Mouse (Mus musculus) hindbrain, embryonic 14.5 days (tissue): ENCODE measurements around the gene Bnc2. TPM values are rescaled to one million over a fixed set of nuclear protein-coding genes. Genes with fewer than 3 reads are reported as not detected.

Experiments used
- ATAC-seq: fragments of 200-750 bp; cut with Nextera tagmentation; 2 replicates; pipeline ENCODE4 v1.8.0; 2017; ENCODE audit warnings: moderate number of reproducible peaks, mild to moderate bottlenecking, moderate TSS enrichment, moderate library complexity; ENCODE audit not compliant: low FRiP score
- DNase-seq: peaks from one replicate; pipeline ENCODE4 v3.0.0-alpha.2; 2015; ENCODE audit warnings: low spot score
- H3K27ac ChIP-seq: fragments of 300-500 bp; sonication (generic); 2 replicates; pipeline ENCODE4 v1.5.1; 2014; ENCODE audit warnings: mild to moderate bottlenecking, moderate library complexity
- H3K27me3 ChIP-seq: fragments of 300-500 bp; sonication (generic); 2 replicates; pipeline ENCODE4 v1.6.1; 2014; ENCODE audit warnings: mild to moderate bottlenecking, low read length, mixed read lengths; ENCODE audit not compliant: control insufficient read depth, insufficient read depth
- H3K36me3 ChIP-seq: fragments of 300-500 bp; sonication (generic); replicated peaks from 2 replicates; pipeline ENCODE4 v1.6.1; 2014; ENCODE audit not compliant: control insufficient read depth, insufficient read depth
- H3K4me1 ChIP-seq: fragments of 300-500 bp; sonication (generic); replicated peaks from 2 replicates; pipeline ENCODE4 v1.6.1; 2014; ENCODE audit warnings: antibody characterized with exemption, low read length, mixed read lengths; ENCODE audit not compliant: control insufficient read depth, insufficient read depth
- H3K4me2 ChIP-seq: fragments of 300-500 bp; sonication (generic); replicated peaks from 2 replicates; pipeline ENCODE4 v1.6.1; 2014; ENCODE audit warnings: mild to moderate bottlenecking, moderate library complexity
- H3K4me3 ChIP-seq: fragments of 300-500 bp; sonication (generic); replicated peaks from 2 replicates; pipeline ENCODE4 v1.5.1; 2014; ENCODE audit warnings: mild to moderate bottlenecking, low read length
- H3K9ac ChIP-seq: fragments of 300-500 bp; sonication (generic); 2 replicates; pipeline ENCODE4 v1.6.1; 2014
- H3K9me3 ChIP-seq: fragments of 300-500 bp; sonication (generic); 2 replicates; pipeline ENCODE4 v1.6.1; 2016; ENCODE audit warnings: low read length; ENCODE audit not compliant: control insufficient read depth
- WGBS: fragments of 180-500 bp; shearing (Covaris S2); extraction: QIAGEN DNeasy Blood & Tissue Kit; methylation state at CpG from one replicate; pipeline ENCODE4 v1.1.7; 2014; 5-methylcytosine and 5-hydroxymethylcytosine counted together
- polyA plus RNA-seq: library from polyadenylated mRNA; unstranded; fragments of >200 nt; fragmentation: Nextera tagmentation; extraction: Ambion mirVana; gene quantifications from 2 replicates; pipeline ENCODE4 v1.2.1, GENCODE M21; 2014

Gene Bnc2
- polyA plus RNA-seq, 1 experiment from 2014 or later = 12.0 TPM

DNA sequence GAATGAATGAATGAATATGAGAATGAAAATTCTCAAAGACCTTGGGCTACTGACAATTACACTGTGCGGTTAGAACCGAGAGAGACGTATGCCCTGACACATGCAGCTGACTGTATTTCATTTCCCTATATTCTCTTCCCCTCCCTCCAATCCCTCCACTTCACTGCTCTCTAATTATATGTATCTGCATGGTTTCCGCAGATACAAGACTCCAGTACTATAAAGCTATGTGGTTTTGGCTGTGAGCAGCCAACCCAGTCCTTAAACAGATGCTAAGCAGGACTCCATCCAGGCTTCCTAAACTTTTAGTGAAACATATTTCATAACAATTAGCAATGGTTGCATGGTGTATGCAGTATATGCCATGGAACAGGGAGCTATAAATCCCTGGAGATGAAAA lies 344.6 kb downstream of the Bnc2 start:
- Histone ChIP-seq H3K4me2 (no peak overlapping the region), H3K9ac (no peak overlapping the region), H3K27ac (no peak overlapping the region), H3K4me1 (peaks cover 10% of the 10 kb centered on the region; the same call in 1 of the 2 replicates), H3K36me3 (no peaks in the 10 kb centered on the region), H3K9me3 (no peaks in the 10 kb centered on the region), H3K4me3 (no peak overlapping the region), H3K27me3 (no peaks in the 10 kb centered on the region)
- WGBS = 84% methylated on average over 4 of the region's 4 CpGs
- DNase-seq (no peak), ATAC-seq (no peak)

DNA sequence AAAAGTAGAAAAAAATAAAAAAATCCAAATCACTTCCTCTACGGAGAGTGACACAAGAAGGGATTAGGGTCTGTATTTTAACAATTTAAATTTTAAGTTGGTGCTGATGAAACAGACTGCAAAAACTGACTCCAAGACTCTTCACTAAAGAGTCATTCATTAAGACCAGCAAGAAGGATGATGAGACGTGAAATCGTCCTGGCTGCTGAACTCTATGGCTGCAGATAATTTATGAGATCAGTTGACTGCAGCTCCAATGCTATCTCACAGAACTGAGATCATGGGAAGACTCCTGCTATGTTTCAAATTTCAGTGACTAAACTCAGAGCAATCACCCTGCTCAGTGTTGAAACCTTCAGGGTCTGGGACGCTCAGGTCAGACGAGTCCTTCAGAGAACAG lies 345.4 kb downstream of the Bnc2 start:
- ATAC-seq = no peak
- Histone ChIP-seq H3K9ac (no peak overlapping the region), H3K9me3 (no peaks in the 10 kb centered on the region), H3K4me3 (no peak overlapping the region), H3K27me3 (no peaks in the 10 kb centered on the region), H3K4me1 (peaks cover 12% of the 10 kb centered on the region; the same call in 1 of the 2 replicates), H3K27ac (no peak overlapping the region), H3K4me2 (no peak overlapping the region), H3K36me3 (no peaks in the 10 kb centered on the region)
- no peak for DNase-seq
- WGBS = 69% methylated on average over 5 of the region's 5 CpGs

DNA sequence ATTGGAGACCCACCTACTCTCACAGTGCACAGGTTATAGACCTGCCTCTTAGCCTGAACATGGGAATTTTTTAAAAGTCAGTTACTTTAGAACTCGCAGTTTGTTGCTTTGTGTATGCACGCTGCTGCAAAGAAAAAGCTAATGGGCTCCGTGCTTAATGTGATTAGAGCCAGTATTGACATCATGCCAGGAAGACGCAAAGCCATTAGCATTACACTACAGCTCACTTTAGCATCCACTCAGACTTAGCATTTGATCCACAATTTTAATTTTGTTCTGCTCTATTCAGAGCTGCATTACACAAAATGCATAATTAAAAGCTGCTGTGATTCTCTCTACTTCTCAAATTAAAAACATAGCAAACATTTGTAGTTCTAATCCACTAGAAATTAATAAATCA lies 350.7 kb downstream of the Bnc2 start:
- WGBS = 27% methylated on average over 4 of the region's 4 CpGs
- H3K4me2 ChIP-seq = no peak overlapping the region
- H3K36me3 ChIP-seq = no peaks in the 10 kb centered on the region
- no peaks in the 10 kb centered on the region for H3K9me3 ChIP-seq
- no peak overlapping the region for H3K27ac ChIP-seq
- H3K9ac ChIP-seq = no peak overlapping the region
- 0 out of 2 replicates have a peak, but pooled peaks have one; percentile 31 for ATAC-seq
- peak; percentile 49 for DNase-seq
- 0 out of 2 replicates have a peak, but pooled peaks cover 6% of the 10 kb centered on the region for H3K4me1 ChIP-seq
- no peak overlapping the region for H3K4me3 ChIP-seq
- H3K27me3 ChIP-seq = no peaks in the 10 kb centered on the region

DNA sequence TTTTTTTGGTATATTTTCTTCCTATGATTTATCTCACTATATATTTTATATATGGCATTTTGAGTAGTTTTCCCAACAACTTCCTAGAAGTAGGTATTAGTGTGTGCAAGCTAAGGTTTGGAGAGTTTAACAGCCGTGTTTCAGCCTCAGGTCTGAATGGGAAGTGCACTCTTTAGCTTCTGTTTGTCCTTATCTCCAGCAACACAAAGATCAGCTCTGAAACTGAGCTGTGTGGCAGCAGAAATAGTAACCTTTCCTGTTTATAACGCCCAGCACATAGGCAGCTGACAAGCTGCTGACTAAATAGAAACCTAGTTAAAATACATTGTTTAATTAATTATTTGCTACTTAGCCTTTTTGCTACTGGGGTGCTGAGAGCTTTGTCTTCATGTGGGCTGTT lies 353.5 kb downstream of the Bnc2 start:
- H3K27ac ChIP-seq = no peak overlapping the region
- ATAC-seq (no peak), DNase-seq (no peak)
- H3K4me3 ChIP-seq = no peak overlapping the region
- no peak overlapping the region for H3K9ac ChIP-seq
- H3K36me3 ChIP-seq = no peaks in the 10 kb centered on the region
- no peaks in the 10 kb centered on the region for H3K27me3 ChIP-seq
- 0 out of 2 replicates have a peak, but pooled peaks cover 6% of the 10 kb centered on the region for H3K4me1 ChIP-seq
- 65% methylated on average over 2 of the region's 2 CpGs for WGBS
- no peaks in the 10 kb centered on the region for H3K9me3 ChIP-seq
- no peak overlapping the region for H3K4me2 ChIP-seq

DNA sequence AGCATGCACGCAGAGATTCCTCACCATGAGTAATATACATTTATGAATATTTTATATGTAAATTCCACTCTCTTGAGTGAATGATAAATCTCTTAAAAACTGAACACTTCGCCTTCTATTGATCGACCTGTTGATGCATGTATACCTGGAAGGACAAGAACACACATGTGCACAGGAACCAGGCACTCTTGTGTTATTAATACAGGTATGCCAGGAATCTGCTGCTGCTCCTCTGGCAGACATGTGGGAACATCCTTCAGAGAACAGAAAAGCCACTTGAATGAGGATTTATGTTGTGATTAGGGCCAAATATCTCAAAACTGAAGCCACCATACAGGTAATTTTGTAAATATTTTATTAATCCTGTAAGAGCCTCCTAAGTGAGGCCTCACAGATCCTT lies 357.7 kb downstream of the Bnc2 start:
- Histone ChIP-seq H3K27ac (no peak overlapping the region), H3K36me3 (no peaks in the 10 kb centered on the region), H3K9ac (no peak overlapping the region), H3K4me1 (no peaks in the 10 kb centered on the region), H3K27me3 (no peaks in the 10 kb centered on the region), H3K4me3 (no peak overlapping the region), H3K4me2 (no peak overlapping the region), H3K9me3 (no peaks in the 10 kb centered on the region)
- ATAC-seq (no peak), DNase-seq (no peak)
- WGBS = 92% methylated on average over 3 of the region's 3 CpGs

DNA sequence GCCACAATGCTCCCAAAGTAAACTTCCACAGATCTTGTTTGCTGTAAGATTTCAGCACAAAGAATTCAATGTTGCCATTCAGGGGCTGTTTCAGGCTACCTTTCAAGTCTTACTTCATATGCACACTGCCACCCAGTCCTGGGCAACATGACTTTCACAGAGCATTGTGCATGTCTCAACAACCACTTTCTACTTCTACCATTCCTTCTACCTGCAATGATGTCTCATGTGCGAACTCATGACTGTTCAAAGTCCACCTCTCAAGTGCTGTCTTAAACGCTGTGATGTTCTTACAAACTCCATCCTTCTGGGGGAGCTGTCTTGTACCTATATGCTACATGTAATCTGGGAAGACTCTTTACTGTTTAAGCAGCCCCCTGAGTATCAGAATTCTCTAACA lies 363.7 kb downstream of the Bnc2 start:
- H3K4me3 ChIP-seq = no peak overlapping the region
- H3K9ac ChIP-seq = no peak overlapping the region
- H3K27me3 ChIP-seq = no peaks in the 10 kb centered on the region
- no peaks in the 10 kb centered on the region for H3K9me3 ChIP-seq
- no peak overlapping the region for H3K27ac ChIP-seq
- peaks cover 5% of the 10 kb centered on the region; the same call in 1 of the 2 replicates for H3K4me1 ChIP-seq
- H3K4me2 ChIP-seq = no peak overlapping the region
- no peaks in the 10 kb centered on the region for H3K36me3 ChIP-seq
- no peak for ATAC-seq
- no peak for DNase-seq
- WGBS = 81% methylated on average over 2 of the region's 2 CpGs

DNA sequence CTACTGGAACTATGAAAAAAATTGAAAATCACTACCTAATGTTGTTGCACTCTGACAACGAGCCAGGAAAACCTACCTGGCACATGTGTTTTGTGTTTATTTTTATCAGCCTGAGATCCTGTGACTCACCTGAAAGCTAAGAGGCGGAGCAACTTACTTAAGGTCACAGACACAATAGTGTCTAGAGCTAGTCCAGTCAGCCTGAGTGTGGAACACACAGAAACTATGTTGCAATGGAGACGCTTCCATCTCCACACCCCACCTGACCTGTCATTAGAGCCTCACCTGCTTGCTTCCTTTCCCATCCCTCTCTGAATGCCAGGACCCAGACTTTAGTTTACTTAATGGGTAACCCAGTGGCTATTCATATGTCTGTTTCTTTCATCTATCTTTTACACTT lies 364.2 kb downstream of the Bnc2 start:
- no peak for DNase-seq
- WGBS = 89% methylated on average over 3 of the region's 3 CpGs
- no peak for ATAC-seq
- Histone ChIP-seq H3K4me1 (peaks cover 5% of the 10 kb centered on the region; the same call in 1 of the 2 replicates), H3K27me3 (no peaks in the 10 kb centered on the region), H3K9ac (no peak overlapping the region), H3K36me3 (no peaks in the 10 kb centered on the region), H3K9me3 (no peaks in the 10 kb centered on the region), H3K4me3 (no peak overlapping the region), H3K4me2 (no peak overlapping the region), H3K27ac (no peak overlapping the region)

DNA sequence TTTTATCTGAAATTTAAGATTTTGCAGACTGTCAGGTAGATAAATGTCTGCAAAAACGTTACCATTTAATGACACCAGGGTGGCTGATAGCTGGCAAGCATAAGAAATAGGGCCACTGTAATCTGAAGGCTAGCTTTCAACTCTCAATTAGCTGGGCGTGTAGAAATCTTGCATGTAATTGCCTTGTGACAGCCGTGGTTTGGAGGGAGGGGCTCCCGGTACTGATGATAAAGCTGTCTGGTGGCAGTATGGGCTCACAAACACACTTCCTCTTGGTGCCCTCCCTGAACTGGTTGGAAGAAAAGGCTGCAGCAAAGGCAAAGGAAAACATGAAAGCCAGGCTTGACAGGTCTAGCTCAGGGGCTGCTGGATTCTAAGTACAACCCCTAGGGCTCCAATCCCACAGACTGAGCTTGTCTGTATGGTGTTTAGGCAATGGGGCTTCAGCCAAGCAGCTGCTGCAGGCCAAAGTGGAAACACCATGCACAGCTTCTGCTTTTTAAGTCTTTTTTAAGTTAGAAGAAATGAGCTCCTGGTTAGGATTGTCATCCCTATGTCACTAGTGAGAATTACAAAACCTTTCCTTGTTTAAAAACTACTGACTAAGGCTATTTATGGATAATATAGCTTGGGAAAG lies 366.7 kb downstream of the Bnc2 start:
- Histone ChIP-seq H3K9me3 (no peaks in the 10 kb centered on the region), H3K4me3 (no peak overlapping the region), H3K9ac (no peak overlapping the region), H3K36me3 (no peaks in the 10 kb centered on the region), H3K27ac (no peak overlapping the region), H3K27me3 (no peaks in the 10 kb centered on the region), H3K4me2 (no peak overlapping the region), H3K4me1 (peaks cover 5% of the 10 kb centered on the region; the same call in 1 of the 2 replicates)
- DNase-seq = no peak
- 19% methylated on average over 4 of the region's 4 CpGs for WGBS
- no peak; the same call in 1 of the 2 replicates for ATAC-seq

DNA sequence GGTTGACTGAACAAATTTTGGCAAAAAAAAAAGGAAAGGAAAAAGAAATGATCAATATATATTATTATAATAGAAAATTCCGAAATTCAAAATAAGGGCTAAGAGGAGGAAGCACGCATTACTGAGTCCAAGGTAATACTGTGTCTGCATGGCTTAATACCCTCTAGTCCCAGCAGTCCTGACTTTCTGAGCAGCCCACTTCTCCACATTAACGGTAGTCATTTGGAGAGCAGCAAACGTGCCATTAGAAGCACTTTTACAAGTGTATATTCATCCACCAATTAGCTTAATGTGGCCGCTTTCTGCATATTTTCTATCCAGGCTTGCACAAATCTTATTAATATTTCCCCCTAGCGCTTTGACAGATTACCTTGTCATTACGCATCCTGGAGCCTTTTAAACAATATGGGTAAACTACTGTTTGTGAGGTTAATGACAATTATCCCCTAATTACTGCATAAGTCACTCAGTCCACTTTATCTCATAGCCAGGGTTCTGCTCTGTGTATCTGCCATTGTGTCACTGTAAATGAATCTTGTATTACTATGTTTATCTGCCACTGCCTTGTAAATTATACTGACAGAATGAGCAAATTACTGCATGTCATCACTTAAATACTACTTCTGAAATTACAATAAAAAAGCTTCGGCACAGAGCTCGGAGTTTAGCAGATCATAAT lies 368.0 kb downstream of the Bnc2 start:
- no peak overlapping the region for H3K9ac ChIP-seq
- H3K27me3 ChIP-seq = no peaks in the 10 kb centered on the region
- H3K36me3 ChIP-seq = no peaks in the 10 kb centered on the region
- H3K27ac ChIP-seq = no peak overlapping the region
- H3K9me3 ChIP-seq = no peaks in the 10 kb centered on the region
- peaks cover 5% of the 10 kb centered on the region; the same call in 1 of the 2 replicates for H3K4me1 ChIP-seq
- DNase-seq = no peak
- 77% methylated on average over 9 of the region's 9 CpGs for WGBS
- H3K4me3 ChIP-seq = no peak overlapping the region
- no peak for ATAC-seq
- no peak overlapping the region for H3K4me2 ChIP-seq
